Mouse (Mus musculus) megakaryocyte, embryonic 14.5 days (primary cell): ENCODE measurements around the gene Ctns.

Experiments used
- FLI1 ChIP-seq: IDR thresholded peaks from 2 replicates; pipeline ENCODE4 v1.6.1; 2012; ENCODE audit warnings: low read length, inconsistent platforms, mixed read lengths
- GATA1 ChIP-seq: IDR thresholded peaks from 3 replicates; pipeline ENCODE4 v1.6.1; 2012; ENCODE audit warnings: mixed read lengths, low read length, inconsistent platforms, borderline replicate concordance

GRCm38 (mm10) chr11:73169231-73169630, 29.6 kb downstream of the Ctns start:
- no peak for TF ChIP-seq GATA1
- no peak for TF ChIP-seq FLI1
